Mouse (Mus musculus) T-helper 2 cell (primary cell): ENCODE measurements at regions not wholly inside any gene's neighbourhood (a gene's known extent, or its start where the extent isn't known, plus 50 kb on each side); places are given as distances from the start of the nearest gene placed in this dataset.

ENCODE experiments used
- in situ Hi-C: fragments of 300-600 bp; cut with MboI, MseI; formaldehyde crosslinking; loops from one replicate; pipeline ENCODE4 v1.15.1; 2025; ENCODE audit warnings: high pct_unique_total_duplicates

DNA sequence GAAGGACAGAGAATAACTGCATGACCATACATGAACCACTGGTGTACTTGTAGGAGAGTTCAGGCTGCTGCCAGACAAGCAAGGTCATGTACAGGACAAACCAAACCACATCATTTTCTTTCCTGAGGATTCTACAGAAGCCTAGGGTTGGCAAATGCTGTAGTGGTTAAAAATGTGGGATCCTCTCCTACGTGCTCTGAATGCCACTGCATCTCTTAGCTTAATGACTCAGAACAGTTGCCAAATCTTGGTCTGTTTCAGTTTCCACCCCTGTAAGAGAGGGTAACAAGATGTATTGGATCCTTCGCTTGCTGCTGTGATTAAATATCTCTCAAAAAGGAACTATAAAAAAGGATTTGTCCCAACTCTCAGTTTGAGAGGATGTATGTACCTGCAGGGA, 938.1 kb downstream of the 4930444P10Rik start:
- in situ Hi-C loops, result no loop called here

- in situ Hi-C loops, result no loop called here
Observed at GRCm38 (mm10) chr1:15153952-15154351, 939.2 kb downstream of the 4930444P10Rik start.

- in situ Hi-C loops, result no loop called here
Observed at GRCm38 (mm10) chr1:15143922-15144591, 949.1 kb downstream of the 4930444P10Rik start.

GRCm38 (mm10) chr1:15118462-15118861, 974.7 kb downstream of the 4930444P10Rik start:
- in situ Hi-C loops, result no loop called here

GRCm38 (mm10) chr1:15111420-15111819, 981.7 kb downstream of the 4930444P10Rik start:
- in situ Hi-C loops, result no loop called here

DNA sequence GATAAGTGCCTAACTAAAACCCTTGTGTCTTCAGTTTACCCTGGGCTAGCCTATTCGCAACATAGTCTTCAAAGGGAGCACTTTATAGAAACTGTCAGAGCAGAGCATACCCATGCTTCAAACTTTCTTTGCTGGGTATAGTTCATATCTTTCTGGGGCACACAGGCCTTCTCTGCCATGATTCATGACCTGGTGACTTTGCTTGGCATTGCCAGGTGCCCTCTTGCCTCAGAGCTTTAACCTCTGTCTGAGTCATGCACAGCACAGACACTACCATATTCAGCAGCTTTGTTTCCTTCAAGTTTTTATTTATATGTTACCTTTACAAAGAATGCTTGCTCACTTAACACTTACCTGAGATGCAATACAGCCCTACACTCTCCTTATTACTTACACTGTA, 1022.8 kb downstream of the 4930444P10Rik start:
- in situ Hi-C loops, result no loop called here

DNA sequence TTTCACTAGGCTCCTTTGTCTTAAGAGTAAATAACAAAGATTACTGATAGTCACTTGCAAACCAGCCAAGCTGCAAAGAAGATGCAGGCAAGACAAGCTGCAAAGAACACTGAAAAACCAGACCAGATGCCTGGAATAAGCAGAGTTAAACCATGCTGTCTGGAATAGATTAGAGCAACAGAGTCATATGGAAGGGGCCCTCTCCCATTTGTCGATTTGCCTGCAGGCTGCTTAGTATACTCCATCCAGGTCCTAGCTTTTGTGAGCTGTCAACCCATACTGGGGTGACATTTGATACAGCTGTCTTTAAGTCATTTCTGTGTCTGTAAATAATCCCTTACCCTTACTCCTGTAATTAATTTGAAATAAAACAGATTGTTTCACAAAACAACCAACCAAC, 1059.1 kb downstream of the 4930444P10Rik start:
- in situ Hi-C loops, result no loop called here

- in situ Hi-C loops, result loop anchor here (25.0 kb wide), 2 partner anchors 769 to 1419 kb away; no protein-coding TSS in a partner anchor
Observed at GRCm38 (mm10) chr1:15018460-15018779, 1074.7 kb downstream of the 4930444P10Rik start.

- in situ Hi-C loops, result loop anchor here (25.0 kb wide), 2 partner anchors 769 to 1419 kb away; no protein-coding TSS in a partner anchor
Observed at GRCm38 (mm10) chr1:15017689-15018459, 1075.3 kb downstream of the 4930444P10Rik start.

DNA sequence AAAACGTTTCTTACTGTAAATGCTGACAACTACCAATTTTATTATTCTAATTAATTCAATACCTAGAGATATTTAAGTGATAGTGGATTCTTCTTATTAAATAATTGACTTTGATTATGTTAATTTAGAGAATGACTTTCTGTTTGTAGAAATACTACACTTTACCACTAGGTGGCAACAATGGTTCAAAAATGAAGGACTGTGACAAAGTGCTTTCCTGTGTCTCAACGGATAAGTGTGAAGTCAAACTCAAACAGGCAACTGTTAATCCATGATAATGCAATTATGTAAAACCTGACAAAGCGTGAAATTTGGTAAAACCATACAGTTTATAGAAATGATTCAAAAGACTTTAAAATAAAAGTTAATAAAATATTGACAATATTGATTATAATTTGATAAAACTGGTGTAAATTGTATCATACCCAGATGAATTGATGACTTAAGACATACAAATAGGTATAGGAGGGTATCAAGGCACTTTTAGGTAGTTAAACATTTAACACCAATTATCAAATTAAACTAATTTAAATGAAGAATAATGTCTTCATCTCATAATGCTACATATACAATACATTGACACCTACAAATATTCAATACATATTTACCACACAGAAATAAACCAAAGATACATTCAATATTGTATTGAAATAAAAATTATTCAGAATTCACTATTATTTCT, 1085.3 kb downstream of the 4930444P10Rik start:
- in situ Hi-C loops, result loop anchor here (25.0 kb wide), 2 partner anchors 779 to 1429 kb away; no protein-coding TSS in a partner anchor

GRCm38 (mm10) chr1:14995348-14995747, 1097.8 kb downstream of the 4930444P10Rik start:
- in situ Hi-C loops, result no loop called here

GRCm38 (mm10) chr1:14980093-14980711, 1112.9 kb downstream of the 4930444P10Rik start:
- in situ Hi-C loops, result no loop called here
